8 mouse cellular contexts compared by ENCODE assay signal in the genomic region with DNA sequence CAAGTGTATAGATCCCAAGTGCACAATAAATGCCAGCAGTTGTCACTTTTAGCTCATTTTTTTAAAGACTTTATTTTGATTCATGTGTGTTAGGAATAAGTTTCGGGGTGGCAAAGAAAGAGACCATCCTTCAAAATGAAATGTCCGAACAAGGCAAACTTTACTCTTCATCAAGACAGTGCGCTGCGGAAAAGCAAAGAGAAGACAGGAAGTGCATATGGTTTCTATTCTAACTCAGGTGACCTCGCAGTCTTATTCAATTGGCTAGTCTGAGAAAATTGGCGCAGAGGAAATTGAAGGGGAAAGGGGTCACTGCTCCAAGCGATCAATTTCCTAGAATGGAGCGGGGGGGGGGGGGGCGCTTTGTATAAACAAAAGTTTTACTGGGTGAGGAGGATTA. TPM values are rescaled to one million over a fixed set of nuclear protein-coding genes. Genes with fewer than 3 reads are reported as not detected.
DNase-seq lines count a peak whose midpoint lies in the region; ATAC-seq lines count a peak whose summit lies in the region.

No protein-coding gene starts in this region.

- H3K4me3 ChIP-seq in kidney, embryonic 15.5 days (replicated peaks): peak overlapping the region; percentile 74
- peak overlapping the region; percentile 79 for H3K4me3 ChIP-seq in hindbrain, embryonic 15.5 days
- peak overlapping the region; percentile 87 for H3K4me3 ChIP-seq in midbrain, embryonic 12.5 days

- no peaks in the 10 kb centered on the region for H3K27me3 ChIP-seq in kidney, embryonic 15.5 days
- no peaks in the 10 kb centered on the region for H3K27me3 ChIP-seq in hindbrain, embryonic 15.5 days
- peaks cover 6% of the 10 kb centered on the region; the same call in 1 of the 2 replicates for H3K27me3 ChIP-seq in midbrain, embryonic 12.5 days

- H3K4me1 ChIP-seq in kidney, embryonic 15.5 days: peaks cover 56% of the 10 kb centered on the region
- peaks cover 36% of the 10 kb centered on the region for H3K4me1 ChIP-seq in hindbrain, embryonic 15.5 days (replicated peaks)
- peaks cover 23% of the 10 kb centered on the region for H3K4me1 ChIP-seq in midbrain, embryonic 12.5 days

- H3K9ac ChIP-seq in kidney, embryonic 15.5 days: peak overlapping the region; percentile 86
- peak overlapping the region; percentile 88 for H3K9ac ChIP-seq in hindbrain, embryonic 15.5 days
- H3K9ac ChIP-seq in midbrain, embryonic 12.5 days (replicated peaks): peak overlapping the region; percentile 96

- ATAC-seq in kidney, embryonic 15.5 days (replicated peaks; ENCODE audit: low FRiP score): no peak
- ATAC-seq in activated CD4-positive, CD25-positive, alpha-beta regulatory T cell, adult 4 months: peak; percentile 48
- no peak for ATAC-seq in hindbrain, embryonic 15.5 days (ENCODE audit: low FRiP score, low read depth)
- no peak for ATAC-seq in midbrain, embryonic 12.5 days (ENCODE audit: low FRiP score, low read depth)

- 10% methylated on average over 9 of the region's 9 CpGs for WGBS in kidney, embryonic 15.5 days
- WGBS in hindbrain, embryonic 15.5 days: 45% methylated on average over 9 of the region's 9 CpGs
- 58% methylated on average over 9 of the region's 9 CpGs for WGBS in midbrain, embryonic 12.5 days

- no peaks in the 10 kb centered on the region for H3K36me3 ChIP-seq in kidney, embryonic 15.5 days
- H3K36me3 ChIP-seq in hindbrain, embryonic 15.5 days: no peaks in the 10 kb centered on the region
- H3K36me3 ChIP-seq in midbrain, embryonic 12.5 days: no peaks in the 10 kb centered on the region

- H3K9me3 ChIP-seq in kidney, embryonic 15.5 days (replicated peaks): no peaks in the 10 kb centered on the region
- H3K9me3 ChIP-seq in hindbrain, embryonic 15.5 days: no peaks in the 10 kb centered on the region
- H3K9me3 ChIP-seq in midbrain, embryonic 12.5 days: no peaks in the 10 kb centered on the region

- peak overlapping the region; percentile 89 for H3K27ac ChIP-seq in kidney, embryonic 15.5 days
- peak overlapping the region; percentile 75 for H3K27ac ChIP-seq in hindbrain, embryonic 15.5 days (replicated peaks)
- peak overlapping the region; percentile 71; the same call in 1 of the 2 replicates for H3K27ac ChIP-seq in midbrain, embryonic 12.5 days (replicated peaks)

- peak overlapping the region; percentile 76 for H3K4me2 ChIP-seq in kidney, embryonic 15.5 days
- H3K4me2 ChIP-seq in hindbrain, embryonic 15.5 days: peak overlapping the region; percentile 83
- peak overlapping the region; percentile 96 for H3K4me2 ChIP-seq in midbrain, embryonic 12.5 days (replicated peaks)

- DNase-seq in kidney, postnatal 36 days: no peak
- no peak for DNase-seq in frontal cortex, adult 2 months (ENCODE audit: extremely low spot score in 1 of 2, low spot score in 1 of 2)
- no peak for DNase-seq in frontal cortex, postnatal 14 days (ENCODE audit: low spot score in 2 of 2)
- DNase-seq in adrenal gland, adult 8-10 months: no peak

RNA-seq across cellular contexts. Expression of gene Pkn1, which starts 0.6 kb away (rescaled TPM):
- polyA plus RNA-seq in kidney, embryonic 15.5 days (2015; fragmentation: Nextera tagmentation; extraction: Ambion mirVana): 29.3 and 34.6 TPM in 2 replicates
- 10 to 100 TPM; 13.7 to 26.9 TPM for polyA plus RNA-seq in activated CD4-positive, CD25-positive, alpha-beta regulatory T cell, adult 4 months (2017; shearing (Covaris generic))
- polyA plus RNA-seq in hindbrain, embryonic 15.5 days (2015; fragmentation: Nextera tagmentation; extraction: Ambion mirVana): 27.1 and 30.9 TPM in 2 replicates
- 35.3 and 35.4 TPM in 2 replicates for polyA plus RNA-seq in midbrain, embryonic 12.5 days (2016; fragmentation: Nextera tagmentation; extraction: Ambion mirVana)
- 51.9 and 61.9 TPM in 2 replicates for polyA plus RNA-seq in frontal cortex, adult 2 months (2012; rRNA removed)
- total RNA-seq in adrenal gland, adult 8-10 months (2022): 100 to 1,000 TPM; 108 to 141 (median 123) TPM

RNA-seq across cellular contexts. Expression of gene Ddx39, which starts 15.4 kb away (rescaled TPM):
- 189 and 192 TPM in 2 replicates for polyA plus RNA-seq in kidney, embryonic 15.5 days (2015; fragmentation: Nextera tagmentation; extraction: Ambion mirVana)
- 100 to 1,000 TPM; 164 to 195 TPM for polyA plus RNA-seq in activated CD4-positive, CD25-positive, alpha-beta regulatory T cell, adult 4 months (2017; shearing (Covaris generic))
- 97.5 and 105 TPM in 2 replicates for polyA plus RNA-seq in hindbrain, embryonic 15.5 days (2015; fragmentation: Nextera tagmentation; extraction: Ambion mirVana)
- polyA plus RNA-seq in midbrain, embryonic 12.5 days (2016; fragmentation: Nextera tagmentation; extraction: Ambion mirVana): 184 and 186 TPM in 2 replicates
- 27.2 and 30.6 TPM in 2 replicates for polyA plus RNA-seq in frontal cortex, adult 2 months (2012; rRNA removed)
- total RNA-seq in adrenal gland, adult 8-10 months (2022): 10 to 100 TPM; 15.4 to 28.6 (median 20.7) TPM

RNA-seq across cellular contexts. Expression of gene Ptger1, which starts 33.1 kb away (rescaled TPM):
- 2.4 and 2.9 TPM in 2 replicates for polyA plus RNA-seq in kidney, embryonic 15.5 days (2015; fragmentation: Nextera tagmentation; extraction: Ambion mirVana)
- 1 to 10 TPM in 1 of 2 experiments, under 1 TPM in 1; 0.93 to 1.1 TPM for polyA plus RNA-seq in activated CD4-positive, CD25-positive, alpha-beta regulatory T cell, adult 4 months (2017; shearing (Covaris generic))
- 1.00 and 1.0 TPM in 2 replicates for polyA plus RNA-seq in hindbrain, embryonic 15.5 days (2015; fragmentation: Nextera tagmentation; extraction: Ambion mirVana)
- polyA plus RNA-seq in midbrain, embryonic 12.5 days (2016; fragmentation: Nextera tagmentation; extraction: Ambion mirVana): 0.75 and 0.97 TPM in 2 replicates
- polyA plus RNA-seq in frontal cortex, adult 2 months (2012; rRNA removed): 2.2 TPM in 2 replicates
- 1 to 10 TPM in 2 of 4 experiments, under 1 TPM in 2; 0.77 to 1.4 (median 1.1) TPM for total RNA-seq in adrenal gland, adult 8-10 months (2022)

RNA-seq across cellular contexts. Expression of gene Adgre5, which starts 41.6 kb away (rescaled TPM):
- 31.9 and 35.4 TPM in 2 replicates for polyA plus RNA-seq in kidney, embryonic 15.5 days (2015; fragmentation: Nextera tagmentation; extraction: Ambion mirVana)
- 100 to 1,000 TPM; 167 to 170 TPM for polyA plus RNA-seq in activated CD4-positive, CD25-positive, alpha-beta regulatory T cell, adult 4 months (2017; shearing (Covaris generic))
- 11.0 and 13.4 TPM in 2 replicates for polyA plus RNA-seq in hindbrain, embryonic 15.5 days (2015; fragmentation: Nextera tagmentation; extraction: Ambion mirVana)
- polyA plus RNA-seq in midbrain, embryonic 12.5 days (2016; fragmentation: Nextera tagmentation; extraction: Ambion mirVana): 13.9 and 16.7 TPM in 2 replicates
- polyA plus RNA-seq in frontal cortex, adult 2 months (2012; rRNA removed): 21.8 and 23.0 TPM in 2 replicates
- total RNA-seq in adrenal gland, adult 8-10 months (2022): 10 to 100 TPM; 21.8 to 45.5 (median 35.2) TPM

RNA-seq across cellular contexts. Expression of gene Gipc1, which starts 47.1 kb away (rescaled TPM):
- polyA plus RNA-seq in kidney, embryonic 15.5 days (2015; fragmentation: Nextera tagmentation; extraction: Ambion mirVana): 220 and 221 TPM in 2 replicates
- 10 to 100 TPM; 21.5 to 26.8 TPM for polyA plus RNA-seq in activated CD4-positive, CD25-positive, alpha-beta regulatory T cell, adult 4 months (2017; shearing (Covaris generic))
- polyA plus RNA-seq in hindbrain, embryonic 15.5 days (2015; fragmentation: Nextera tagmentation; extraction: Ambion mirVana): 132 and 133 TPM in 2 replicates
- polyA plus RNA-seq in midbrain, embryonic 12.5 days (2016; fragmentation: Nextera tagmentation; extraction: Ambion mirVana): 198 and 204 TPM in 2 replicates
- 86.3 and 90.2 TPM in 2 replicates for polyA plus RNA-seq in frontal cortex, adult 2 months (2012; rRNA removed)
- total RNA-seq in adrenal gland, adult 8-10 months (2022): 10 to 100 TPM; 35.1 to 48.0 (median 40.1) TPM
